9 mouse cellular contexts compared by ENCODE assay signal in the genomic region with DNA sequence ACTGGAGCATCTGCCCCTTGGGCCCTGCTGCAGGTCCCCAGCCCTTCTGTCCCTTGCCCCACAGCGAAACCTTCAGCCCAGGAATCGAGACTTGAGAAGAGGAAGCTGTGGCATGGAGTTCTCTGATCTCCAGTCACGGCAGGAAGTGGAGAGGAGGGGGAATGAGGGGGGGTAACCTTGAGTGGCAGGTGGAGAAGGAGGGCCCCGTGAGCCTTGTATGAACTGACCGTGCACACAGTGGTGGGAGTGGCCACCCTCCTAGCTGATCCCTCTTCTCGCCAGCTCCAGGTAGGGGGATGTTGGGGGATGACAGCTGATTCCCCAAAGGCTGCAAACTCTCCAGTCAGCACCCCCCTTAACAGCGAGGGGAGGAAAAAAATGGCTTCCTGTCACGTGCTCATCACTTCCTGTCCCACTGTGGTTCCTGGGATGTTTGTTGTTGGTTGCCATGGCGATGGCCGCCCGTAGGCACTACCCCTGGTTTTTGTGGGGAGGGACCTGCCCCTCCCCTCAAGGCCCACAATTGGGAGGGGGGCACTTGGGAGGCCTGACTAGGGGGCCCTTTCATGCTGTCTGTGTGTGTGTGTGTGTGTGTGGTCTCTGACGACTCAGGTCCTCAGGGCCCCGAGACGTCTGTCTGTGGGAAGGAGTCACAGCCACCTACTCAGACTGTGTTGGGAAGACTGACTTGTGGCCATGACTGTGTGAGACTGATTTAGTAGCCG. TPM values are rescaled to one million over a fixed set of nuclear protein-coding genes. Genes with fewer than 3 reads are reported as not detected.
A peak's percentile ranks its signal among the peaks of the same experiment; 100 is the strongest.
DNase-seq lines count a peak whose midpoint lies in the region; ATAC-seq and TF ChIP-seq lines count a peak whose summit lies in the region.
"Had no signal": no experiment of that assay in that cellular context is flagged by ENCODE, and none has a peak within 500 bp of the region (broad histone marks: within the 10 kb centered on the region; RNA-seq: fewer than 3 reads in every experiment).

No protein-coding gene starts in this region.

- H3K4me1 ChIP-seq in bone marrow macrophage, adult 2 months (ENCODE audit: control insufficient read depth, insufficient read depth, low read length): peaks cover 59% of the 10 kb centered on the region
- H3K4me1 ChIP-seq in forebrain, embryonic 13.5 days: peaks cover 85% of the 10 kb centered on the region

- peak overlapping the region; percentile 54 for H3K4me3 ChIP-seq in layer of hippocampus, adult 2 months
- H3K4me3 ChIP-seq in bone marrow macrophage, adult 2 months (ENCODE audit: insufficient read depth, low read length): peak overlapping the region; percentile 58
- peak overlapping the region; percentile 48 for H3K4me3 ChIP-seq in forebrain, embryonic 13.5 days

- H3K9me3 ChIP-seq in forebrain, embryonic 13.5 days (replicated peaks): no peaks in the 10 kb centered on the region

- no peak for TF ChIP-seq CTCF in layer of hippocampus, adult 2 months (conservative IDR thresholded peaks at IDR 0.05)
- TF ChIP-seq CTCF in bone marrow macrophage, adult 2 months (IDR thresholded peaks at IDR 0.05; ENCODE audit: low read depth, low read length): no peak

- no peaks in the 10 kb centered on the region for H3K27me3 ChIP-seq in forebrain, embryonic 13.5 days

- intact Hi-C loops in left cerebral cortex, postnatal 14 days (cut with DNase I): no loop called here

- 1% methylated on average over 15 of the region's 15 CpGs for WGBS in forebrain, embryonic 13.5 days

- TF ChIP-seq POLR2A in bone marrow macrophage, adult 2 months (IDR thresholded peaks at IDR 0.05; ENCODE audit: borderline replicate concordance, low read depth, low read length): no peak

- ATAC-seq in forebrain, embryonic 13.5 days: peak; percentile 52
- ATAC-seq in hematopoietic stem cell, adult 5-6 weeks (replicated peaks in 1 of 2; ENCODE audit: insufficient read depth in 1 of 2, low FRiP score in 2 of 2, low TSS enrichment in 1 of 2, low read depth in 1 of 2, poor library complexity in 2 of 2, severe bottlenecking in 2 of 2): peak; percentile 52 to 58
- ATAC-seq in megakaryocyte-erythroid progenitor cell, adult 5-6 weeks (replicated peaks; ENCODE audit: low FRiP score, low TSS enrichment, poor library complexity, severe bottlenecking): peak; percentile 65

- peak overlapping the region; percentile 69 for H3K9ac ChIP-seq in forebrain, embryonic 13.5 days

- H3K36me3 ChIP-seq in forebrain, embryonic 13.5 days (ENCODE audit: poor library complexity, severe bottlenecking): no peaks in the 10 kb centered on the region

- H3K4me2 ChIP-seq in forebrain, embryonic 13.5 days: peak overlapping the region; percentile 85

- peak overlapping the region; percentile 91 for H3K27ac ChIP-seq in layer of hippocampus, adult 2 months
- H3K27ac ChIP-seq in bone marrow macrophage, adult 2 months (ENCODE audit: insufficient read depth, low read depth, low read length): peak overlapping the region; percentile 95
- H3K27ac ChIP-seq in forebrain, embryonic 13.5 days: peak overlapping the region; percentile 89

- no peak for DNase-seq in layer of hippocampus, adult 2 months (ENCODE audit: low spot score in 2 of 2)
- no peak for DNase-seq in layer of hippocampus, postnatal 25 days (ENCODE audit: extremely low spot score in 1 of 2, low spot score in 1 of 2)
- DNase-seq in left cerebral cortex, postnatal 14 days (ENCODE audit: low spot score in 2 of 2): peak; percentile 62 to 73
- peak; percentile 51 to 68 for DNase-seq in spleen, postnatal 14 days (ENCODE audit: low spot score in 2 of 2)

RNA-seq across cellular contexts. Expression of a gene that starts 14.4 kb away (rescaled TPM):
- 10 to 100 TPM; 15.4 to 19.0 TPM for total RNA-seq in layer of hippocampus, adult 2 months (2021)
- 10 to 100 TPM; 17.0 to 17.7 TPM for total RNA-seq in layer of hippocampus, postnatal 25 days (2021)
- polyA plus RNA-seq in bone marrow macrophage, adult 2 months (2012; ENCODE audit: insufficient read depth, insufficient read length, missing spikeins): 24.0 and 25.9 TPM in 2 replicates
- 8.7 and 10.2 TPM in 2 replicates for polyA plus RNA-seq in forebrain, embryonic 13.5 days (2015; fragmentation: Nextera tagmentation; extraction: Ambion mirVana)
- total RNA-seq in hematopoietic stem cell, adult 5-6 weeks (2017): 5.2 and 6.5 TPM in 2 replicates
- total RNA-seq in left cerebral cortex, postnatal 14 days (2021): 10 to 100 TPM; 14.6 to 15.1 TPM
- total RNA-seq in megakaryocyte-erythroid progenitor cell, adult 5-6 weeks (2014; fragmentation: Nextera tagmentation): 7.8 and 15.9 TPM in 2 replicates
- 2.2 and 3.0 TPM in 2 replicates for total RNA-seq in megakaryocyte-erythroid progenitor cell, adult 5-6 weeks (2017)

RNA-seq across cellular contexts. Expression of a gene that starts 34.4 kb away (rescaled TPM):
- total RNA-seq in layer of hippocampus, adult 2 months (2021): under 1 TPM; 0.52 to 0.64 TPM
- under 1 TPM; 0.54 to 0.94 TPM for total RNA-seq in layer of hippocampus, postnatal 25 days (2021)
- 4.8 and 6.9 TPM in 2 replicates for polyA plus RNA-seq in bone marrow macrophage, adult 2 months (2012; ENCODE audit: insufficient read depth, insufficient read length, missing spikeins)
- 23.0 and 26.9 TPM in 2 replicates for polyA plus RNA-seq in forebrain, embryonic 13.5 days (2015; fragmentation: Nextera tagmentation; extraction: Ambion mirVana)
- total RNA-seq in hematopoietic stem cell, adult 5-6 weeks (2017): 27.3 and 30.6 TPM in 2 replicates
- total RNA-seq in left cerebral cortex, postnatal 14 days (2021): under 1 TPM; 0.47 to 0.57 TPM
- 85.0 and 101 TPM in 2 replicates for total RNA-seq in megakaryocyte-erythroid progenitor cell, adult 5-6 weeks (2014; fragmentation: Nextera tagmentation)
- 67.8 and 78.7 TPM in 2 replicates for total RNA-seq in megakaryocyte-erythroid progenitor cell, adult 5-6 weeks (2017)

RNA-seq across cellular contexts. Expression of a gene that starts 40.8 kb away (rescaled TPM):
- total RNA-seq in layer of hippocampus, adult 2 months (2021): 1 to 10 TPM; 1.3 to 2.0 TPM
- total RNA-seq in layer of hippocampus, postnatal 25 days (2021): 1 to 10 TPM; 1.5 to 2.3 TPM
- polyA plus RNA-seq in bone marrow macrophage, adult 2 months (2012; ENCODE audit: insufficient read depth, insufficient read length, missing spikeins): not detected in 2 replicates
- polyA plus RNA-seq in forebrain, embryonic 13.5 days (2015; fragmentation: Nextera tagmentation; extraction: Ambion mirVana): 0.21 TPM in 1 of 2 replicates, not detected in the other
- not detected in 2 replicates for total RNA-seq in hematopoietic stem cell, adult 5-6 weeks (2017)
- 1 to 10 TPM; 2.8 to 3.1 TPM for total RNA-seq in left cerebral cortex, postnatal 14 days (2021)
- not detected in 2 replicates for total RNA-seq in megakaryocyte-erythroid progenitor cell, adult 5-6 weeks (2014; fragmentation: Nextera tagmentation)
- total RNA-seq in megakaryocyte-erythroid progenitor cell, adult 5-6 weeks (2017): not detected in 2 replicates
- total RNA-seq: adrenal gland, adult 18-20 months had no signal

Comparison
In these comparisons a context has a peak if more than half of its experiments do, and no peak if none do; other contexts are left out.
1. DNase-seq: peak in left cerebral cortex, postnatal 14 days (2 of 2) and spleen, postnatal 14 days (2 of 2); none in layer of hippocampus, adult 2 months (0 of 2) and layer of hippocampus, postnatal 25 days (0 of 2).
2. RNA of a gene that starts 34.4 kb away (total RNA-seq): 67.8 to 101 TPM in megakaryocyte-erythroid progenitor cell, adult 5-6 weeks and 27.3 to 30.6 TPM in hematopoietic stem cell, adult 5-6 weeks; 0.54 to 0.94 TPM in layer of hippocampus, postnatal 25 days, 0.52 to 0.64 TPM in layer of hippocampus, adult 2 months and 0.47 to 0.57 TPM in left cerebral cortex, postnatal 14 days; every median in the first group is over 10 times any median in the second.
3. Peak in every context shown above with its lines, with median percentiles within 50 percentile points of each other: H3K27ac ChIP-seq, H3K4me3 ChIP-seq and ATAC-seq.